Mouse (Mus musculus) olfactory bulb, adult 2 months (tissue): Measurements from ENCODE around the gene Ring1. TPM values are rescaled to one million over a fixed set of nuclear protein-coding genes. Genes with fewer than 3 reads are reported as not detected.

Experiments used
- H3K27ac ChIP-seq: fragments of 200-500 bp; 2 replicates; pipeline ENCODE4 v1.5.1; 2012; ENCODE audit warnings: low read depth, low read length; ENCODE audit not compliant: insufficient read depth
- H3K4me1 ChIP-seq: fragments of 200-500 bp; 2 replicates; pipeline ENCODE4 v1.6.1; 2012; ENCODE audit warnings: low read length; ENCODE audit not compliant: control insufficient read depth, insufficient read depth
- H3K4me3 ChIP-seq: fragments of 200-500 bp; 2 replicates; pipeline ENCODE4 v1.5.1; 2012; ENCODE audit warnings: mild to moderate bottlenecking, low read depth, low read length, moderate library complexity; ENCODE audit not compliant: insufficient read depth
- CTCF ChIP-seq: fragments of 200-500 bp; IDR thresholded peaks from 2 replicates; pipeline ENCODE4 v1.5.1; 2012; ENCODE audit warnings: low read depth, mild to moderate bottlenecking, low read length, moderate library complexity; ENCODE audit not compliant: insufficient read depth
- POLR2A ChIP-seq: fragments of 200-500 bp; IDR thresholded peaks from 2 replicates; pipeline ENCODE4 v1.6.1; 2012; ENCODE audit warnings: mild to moderate bottlenecking, low read depth, low read length, moderate library complexity; ENCODE audit not compliant: insufficient read depth
- WGBS: fragments of 180-500 bp; shearing (Covaris S2); methylation state at CpG from one replicate; pipeline ENCODE4 v1.1.7; 2018; 5-methylcytosine and 5-hydroxymethylcytosine counted together
- polyA plus RNA-seq: library from polyadenylated mRNA; stranded (reverse); fragments of >200 nt; gene quantifications from 2 replicates; pipeline ENCODE4 v1.2.4, GENCODE M21; 2012; ENCODE audit warnings: low replicate concordance; ENCODE audit not compliant: missing spikeins, insufficient read depth, insufficient read length

Gene Ring1
- not detected in 2 replicates for polyA plus RNA-seq

DNA sequence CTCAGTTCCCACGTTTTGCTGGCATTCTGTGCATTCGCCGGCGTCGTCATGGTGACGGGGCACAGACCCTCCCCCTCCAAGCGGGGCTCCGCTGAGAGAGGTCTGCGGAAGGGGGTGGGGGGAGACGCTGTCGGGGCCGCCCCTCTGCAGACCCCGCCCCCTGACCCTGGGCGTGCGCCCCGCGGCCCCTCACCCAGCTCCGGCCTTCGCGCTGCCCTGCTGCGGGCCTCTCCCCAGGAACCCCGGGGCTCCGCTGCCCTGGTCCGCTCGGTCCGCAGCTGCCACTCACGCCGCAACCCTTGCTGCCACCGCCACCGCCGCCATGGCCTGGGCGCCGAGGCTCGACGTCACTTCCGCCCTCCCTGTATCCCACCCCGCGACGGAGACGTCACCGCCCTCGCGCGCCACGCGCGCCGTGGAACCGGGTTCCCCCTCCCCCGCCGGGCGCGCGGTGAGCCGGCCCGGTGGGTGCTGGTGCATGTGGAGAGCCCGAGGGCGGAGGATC, at the start of gene Ring1:
Gene Ring1 (minus strand): TSS at position 364 of the 505 bp plus-strand sequence.
- TF ChIP-seq POLR2A (peak; percentile 95), CTCF (no peak)
- WGBS: under 1% methylated on average over 53 of the region's 58 CpGs

DNA sequence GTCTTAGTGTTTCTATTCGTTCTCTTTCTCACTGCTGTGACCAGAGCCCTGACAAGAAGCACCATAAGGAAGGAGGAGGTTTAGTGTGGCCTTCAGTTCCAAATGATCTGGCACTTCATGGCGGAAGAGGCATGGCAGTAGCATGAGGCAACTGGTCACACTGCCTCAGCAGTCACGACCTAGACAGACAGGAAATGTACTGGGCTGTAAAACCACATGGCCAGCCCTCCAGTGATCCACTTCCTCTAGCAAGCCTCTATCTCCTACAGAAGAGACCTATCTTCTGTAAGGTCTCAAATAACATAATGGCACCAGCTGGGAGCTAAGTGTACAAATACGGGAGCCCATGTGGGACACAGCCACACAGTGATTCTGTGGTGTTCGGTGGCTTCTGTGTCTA, 47.6 kb upstream of the Ring1 start:
- Histone ChIP-seq H3K4me1 (peaks cover 3% of the 10 kb centered on the region), H3K4me3 (no peak overlapping the region), H3K27ac (no peak overlapping the region)
- TF ChIP-seq POLR2A (no peak), CTCF (no peak)
- 76% methylated on average over 5 of the region's 5 CpGs for WGBS

More for the DNA sequence above, at the start of gene Ring1:
- H3K4me1 ChIP-seq: peaks cover 55% of the 10 kb centered on the region
- H3K27ac ChIP-seq: peak within 1 kb of the TSS; percentile 94
- peak within 1 kb of the TSS; percentile 75 for H3K4me3 ChIP-seq

DNA sequence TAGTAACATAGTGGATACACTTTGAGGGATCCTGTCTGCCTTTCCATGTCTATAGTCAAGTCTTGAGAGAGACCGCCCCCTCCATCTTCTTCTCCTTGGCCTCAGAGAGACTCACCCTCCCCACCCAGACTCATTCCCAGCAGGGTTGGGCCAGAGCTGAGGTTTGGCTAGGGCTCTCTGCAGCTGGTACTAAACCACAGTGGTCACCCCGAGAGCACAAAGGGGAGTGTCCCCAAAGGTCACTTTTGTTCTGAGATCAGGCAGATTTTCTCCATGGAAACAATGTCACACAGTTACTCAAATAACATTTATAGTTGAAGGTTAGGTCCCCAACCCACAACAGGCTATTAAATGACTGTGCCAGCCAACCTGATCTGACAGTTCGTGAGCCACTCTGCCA, 44.4 kb upstream of the Ring1 start:
- Histone ChIP-seq H3K4me3 (no peak overlapping the region), H3K27ac (no peak overlapping the region), H3K4me1 (peaks cover 3% of the 10 kb centered on the region)
- WGBS: 52% methylated on average over 3 of the region's 3 CpGs
- TF ChIP-seq POLR2A: no peak
- TF ChIP-seq CTCF: no peak

DNA sequence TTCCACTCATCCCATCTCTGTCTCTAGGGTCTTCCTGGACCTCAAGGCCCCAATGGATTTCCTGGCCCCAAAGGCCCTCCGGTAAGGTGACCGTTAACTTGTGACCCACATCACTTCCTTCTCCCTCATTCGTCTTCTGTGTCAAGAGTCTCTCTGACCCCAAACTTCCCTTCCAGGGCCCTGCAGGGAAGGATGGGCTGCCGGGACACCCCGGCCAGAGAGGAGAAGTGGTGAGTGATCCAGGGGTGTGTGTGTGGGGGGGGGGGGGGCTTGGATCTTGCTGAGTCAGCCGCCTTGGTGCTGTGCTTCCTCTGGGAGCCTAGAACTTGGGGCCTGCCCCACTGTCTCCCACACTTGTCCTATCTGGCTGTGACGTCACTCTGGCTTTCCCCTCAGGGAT, 32.7 kb upstream of the Ring1 start:
- WGBS: 91% methylated on average over 7 of the region's 7 CpGs
- Histone ChIP-seq H3K4me3 (no peak overlapping the region), H3K27ac (no peak overlapping the region), H3K4me1 (no peaks in the 10 kb centered on the region)
- TF ChIP-seq CTCF (no peak), POLR2A (no peak)

GRCm38 (mm10) chr17:34047404-34048050, 23.0 kb upstream of the Ring1 start:
- 96% methylated on average over 5 of the region's 5 CpGs for WGBS
- no peak overlapping the region for H3K27ac ChIP-seq
- TF ChIP-seq POLR2A: no peak
- no peak for TF ChIP-seq CTCF
- H3K4me1 ChIP-seq: no peaks in the 10 kb centered on the region
- H3K4me3 ChIP-seq: no peak overlapping the region

GRCm38 (mm10) chr17:34045941-34046340, 21.5 kb upstream of the Ring1 start:
- peaks cover 8% of the 10 kb centered on the region for H3K4me1 ChIP-seq
- TF ChIP-seq CTCF (no peak), POLR2A (no peak)
- no peak overlapping the region for H3K4me3 ChIP-seq
- H3K27ac ChIP-seq: no peak overlapping the region
- WGBS: 80% methylated on average over 14 of the region's 14 CpGs

DNA sequence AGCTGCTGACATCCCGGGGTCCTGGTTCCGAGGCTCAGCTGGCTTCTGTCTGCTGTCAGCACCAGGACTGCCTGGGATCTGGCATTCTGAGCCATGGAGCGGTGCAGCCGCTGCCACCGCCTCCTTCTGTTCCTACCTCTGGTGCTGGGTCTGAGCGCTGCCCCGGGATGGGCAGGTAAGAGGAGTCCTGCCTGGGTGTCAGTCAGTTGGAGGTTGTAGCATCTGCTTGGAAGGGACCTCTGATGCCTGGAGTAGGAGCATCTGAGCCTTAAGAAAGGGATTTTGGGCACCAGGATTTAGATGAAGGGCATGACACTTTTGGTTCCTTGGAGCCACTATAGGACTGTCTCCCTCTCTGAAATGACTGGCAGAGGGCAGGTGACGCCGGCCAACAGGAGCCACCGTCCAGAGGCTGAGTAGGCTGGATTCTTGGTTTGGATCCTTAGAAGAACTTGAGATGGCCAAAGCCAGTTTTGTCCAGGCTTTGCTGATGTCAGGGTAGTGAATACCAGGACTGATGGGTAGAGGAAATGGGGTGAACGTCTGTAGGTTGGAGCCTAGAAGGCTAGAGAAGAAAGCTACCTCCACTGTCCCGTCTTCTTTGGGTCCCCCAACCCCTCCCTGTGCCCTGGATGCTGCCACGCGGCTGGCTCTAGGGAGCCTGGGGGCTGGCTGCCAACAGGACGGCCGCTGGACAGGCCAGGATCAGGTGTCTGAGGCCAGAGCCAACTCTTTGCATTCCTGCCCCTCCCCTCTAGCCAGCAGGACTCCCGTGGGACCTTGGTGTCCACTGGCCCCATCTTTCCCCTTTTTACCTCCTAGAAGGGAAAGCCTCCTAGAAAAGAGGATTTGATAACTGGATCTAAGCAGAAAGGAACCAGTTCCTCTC, 15.3 kb upstream of the Ring1 start:
- H3K4me3 ChIP-seq: peak overlapping the region; percentile 19
- no peak overlapping the region for H3K27ac ChIP-seq
- 18% methylated on average over 17 of the region's 17 CpGs for WGBS
- no peak for TF ChIP-seq CTCF
- TF ChIP-seq POLR2A: no peak
- H3K4me1 ChIP-seq: peaks cover 43% of the 10 kb centered on the region

DNA sequence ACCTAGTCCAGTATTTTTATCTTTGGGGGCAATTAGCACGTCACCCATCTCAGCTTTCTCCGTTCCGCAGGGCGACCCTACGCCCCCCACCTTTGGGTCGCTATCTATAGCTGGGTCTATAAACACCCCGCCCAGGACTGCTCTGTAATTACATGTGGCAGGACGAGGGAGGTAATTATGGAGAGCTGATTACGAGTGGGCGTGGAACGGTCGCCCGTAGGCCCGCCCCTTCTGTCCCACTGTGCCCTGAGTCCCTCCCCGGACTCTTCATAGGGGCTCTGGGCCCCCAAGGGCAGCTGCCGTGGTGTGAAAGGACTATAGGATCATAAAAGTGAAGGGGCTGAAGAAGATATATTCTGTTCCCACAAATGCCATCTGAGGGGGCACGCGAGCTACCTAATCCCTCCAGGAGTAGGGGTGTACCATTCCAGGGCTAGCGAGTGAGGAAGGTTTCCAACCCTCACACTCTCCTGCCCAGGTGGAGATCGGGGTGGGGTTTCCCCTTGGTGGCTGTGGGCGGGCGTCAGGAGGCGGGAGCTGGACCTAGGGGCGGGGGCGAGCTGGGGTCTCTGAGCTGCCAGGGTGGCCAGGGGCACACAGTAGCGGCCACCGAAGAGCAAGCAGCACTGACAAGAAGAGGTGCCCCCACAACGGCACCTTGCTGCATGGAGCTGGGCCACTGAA, 14.5 kb upstream of the Ring1 start, which contains the start of gene Col11a2:
Gene Col11a2 (plus strand): TSS at position 560 of the 684 bp plus-strand sequence.
- Histone ChIP-seq H3K4me3 (peak within 1 kb of the TSS; percentile 19), H3K27ac (peak within 1 kb of the TSS; percentile 31; the same call in 1 of the 2 replicates), H3K4me1 (peaks cover 44% of the 10 kb centered on the region)
- 1% methylated on average over 28 of the region's 28 CpGs for WGBS
- TF ChIP-seq POLR2A: no peak
- no peak for TF ChIP-seq CTCF
